Mouse (Mus musculus): ENCODE results near the gene Slc1a5. TPM values are rescaled to one million over a fixed set of nuclear protein-coding genes. Genes with fewer than 3 reads are reported as not detected.

Gene Slc1a5
- polyA plus RNA-seq, 1 experiment from 2014 or later = 119 TPM

DNA sequence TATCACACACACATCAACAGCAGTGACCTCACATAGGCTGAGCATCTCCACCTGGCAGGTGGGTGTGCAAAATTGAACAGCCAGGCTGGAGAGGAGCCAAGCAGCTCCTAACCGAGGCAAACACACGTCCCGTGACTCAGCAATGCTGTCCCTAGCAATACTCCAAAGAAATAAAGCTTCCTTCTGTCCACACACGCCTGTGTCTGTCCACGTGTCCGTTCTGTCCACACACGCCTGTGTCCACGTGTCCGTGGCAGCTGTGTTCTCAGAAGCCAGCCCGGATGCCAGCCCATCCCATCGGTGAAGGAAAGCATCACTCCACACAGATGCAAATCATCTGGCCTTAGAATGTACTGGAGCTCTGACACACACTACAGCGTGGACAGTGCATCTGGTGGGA, 29.1 kb upstream of the Slc1a5 start:
- Histone ChIP-seq H3K9ac (ENCODE audit: low read depth, low read length) (no peak overlapping the region), H3K4me2 (ENCODE audit: low read depth, low read length) (no peak overlapping the region), H3K4me3 (ENCODE audit: low read depth, low read length) (no peak overlapping the region), H3K27ac (ENCODE audit: low read length) (no peak overlapping the region), H3K4me1 (ENCODE audit: control insufficient read depth, low read depth, low read length) (peaks cover 6% of the 10 kb centered on the region), H3K9me3 (replicated peaks; ENCODE audit: control insufficient read depth, low read length) (no peaks in the 10 kb centered on the region), H3K36me3 (ENCODE audit: control insufficient read depth, insufficient read depth) (peaks cover 6% of the 10 kb centered on the region), H3K27me3 (ENCODE audit: control insufficient read depth, insufficient read depth, low read depth, low read length) (no peaks in the 10 kb centered on the region)
- 73% methylated on average over 12 of the region's 12 CpGs for WGBS (ENCODE audit: insufficient replicate concordance)
- no peak for ATAC-seq (ENCODE audit: low read depth)

DNA sequence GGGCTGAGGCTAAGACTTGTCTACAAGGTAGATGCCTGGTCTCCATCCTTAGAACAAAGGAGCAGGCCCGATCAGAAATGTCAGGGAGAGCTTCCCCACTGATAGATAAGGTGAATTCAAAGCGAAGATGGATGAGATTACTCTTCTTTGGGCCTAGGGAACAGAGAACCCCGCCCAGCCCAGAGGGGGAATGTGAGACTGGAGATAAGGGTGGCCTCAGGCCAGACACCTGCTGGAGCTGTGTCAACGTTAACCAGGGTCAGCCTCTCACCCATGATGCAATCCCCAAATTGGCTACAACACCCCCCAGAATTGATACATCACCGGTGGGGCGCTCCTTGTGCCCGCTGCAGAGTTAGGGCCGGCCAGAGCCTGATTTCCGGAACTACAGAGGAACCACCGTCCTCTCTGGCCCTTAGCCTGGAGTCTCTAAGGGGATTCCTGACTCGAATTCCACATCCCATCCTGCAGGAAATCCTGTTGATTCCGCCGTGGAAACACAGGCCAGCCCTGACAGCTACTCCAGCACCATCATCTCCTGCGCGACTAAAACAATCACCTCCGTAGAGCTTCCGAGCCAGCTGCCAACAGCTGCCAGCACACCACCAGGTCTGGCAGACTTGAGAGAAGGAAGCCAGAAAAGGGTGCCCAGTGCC, 25.6 kb upstream of the Slc1a5 start:
- whole genome bisulfite sequencing (ENCODE audit: insufficient replicate concordance) = 39% methylated on average over 17 of the region's 17 CpGs
- Histone ChIP-seq H3K4me3 (ENCODE audit: low read depth, low read length) (no peak overlapping the region), H3K27me3 (ENCODE audit: control insufficient read depth, insufficient read depth, low read depth, low read length) (no peaks in the 10 kb centered on the region), H3K4me1 (ENCODE audit: control insufficient read depth, low read depth, low read length) (peaks cover 6% of the 10 kb centered on the region), H3K36me3 (ENCODE audit: control insufficient read depth, insufficient read depth) (no peaks in the 10 kb centered on the region), H3K27ac (ENCODE audit: low read length) (no peak overlapping the region), H3K9ac (ENCODE audit: low read depth, low read length) (no peak overlapping the region), H3K9me3 (replicated peaks; ENCODE audit: control insufficient read depth, low read length) (no peaks in the 10 kb centered on the region), H3K4me2 (ENCODE audit: low read depth, low read length) (no peak overlapping the region)
- peak; percentile 56 for ATAC-seq (ENCODE audit: low read depth)

DNA sequence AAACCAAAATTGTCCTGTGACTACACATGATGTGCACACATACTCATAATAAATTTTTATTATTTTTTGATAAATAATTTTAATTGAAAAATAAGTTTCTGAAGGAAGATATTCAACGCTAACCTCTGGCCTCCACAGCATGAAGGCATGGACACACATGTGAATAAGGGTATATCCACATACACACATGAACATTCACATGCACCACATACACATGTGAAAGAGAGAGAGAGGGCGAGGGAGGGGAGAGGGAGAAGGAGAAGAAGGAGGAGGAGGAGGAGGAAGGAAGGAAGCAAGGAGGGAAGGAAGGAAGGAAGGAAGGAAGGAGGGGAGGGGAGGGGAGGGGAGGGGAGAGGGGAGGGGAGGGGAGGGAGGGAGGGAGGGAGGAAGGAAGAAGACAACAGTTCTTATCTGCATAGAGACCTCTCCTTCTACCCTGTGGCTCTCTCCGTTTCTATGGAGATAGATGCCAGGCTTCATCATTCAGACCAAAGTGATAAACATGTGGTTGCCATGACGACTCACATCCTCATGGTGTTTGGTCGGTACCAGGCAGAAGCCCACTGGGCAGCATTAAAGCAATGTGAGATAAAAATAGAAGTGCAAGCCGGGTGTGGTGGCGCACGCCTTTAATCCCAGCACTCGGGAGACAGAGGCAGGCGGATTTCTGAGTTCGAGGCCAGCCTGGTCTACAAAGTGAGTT, 22.1 kb upstream of the Slc1a5 start:
- no peak overlapping the region for H3K27ac ChIP-seq (ENCODE audit: low read length)
- no peak overlapping the region for H3K4me3 ChIP-seq (ENCODE audit: low read depth, low read length)
- no peaks in the 10 kb centered on the region for H3K27me3 ChIP-seq (ENCODE audit: control insufficient read depth, insufficient read depth, low read depth, low read length)
- no peak overlapping the region for H3K9ac ChIP-seq (ENCODE audit: low read depth, low read length)
- no peaks in the 10 kb centered on the region for H3K9me3 ChIP-seq (replicated peaks; ENCODE audit: control insufficient read depth, low read length)
- ATAC-seq (ENCODE audit: low read depth) = no peak
- no peak overlapping the region for H3K4me2 ChIP-seq (ENCODE audit: low read depth, low read length)
- peaks cover 6% of the 10 kb centered on the region for H3K4me1 ChIP-seq (ENCODE audit: control insufficient read depth, low read depth, low read length)
- WGBS (ENCODE audit: insufficient replicate concordance) = 57% methylated on average over 10 of the region's 11 CpGs
- no peaks in the 10 kb centered on the region for H3K36me3 ChIP-seq (ENCODE audit: control insufficient read depth, insufficient read depth)

DNA sequence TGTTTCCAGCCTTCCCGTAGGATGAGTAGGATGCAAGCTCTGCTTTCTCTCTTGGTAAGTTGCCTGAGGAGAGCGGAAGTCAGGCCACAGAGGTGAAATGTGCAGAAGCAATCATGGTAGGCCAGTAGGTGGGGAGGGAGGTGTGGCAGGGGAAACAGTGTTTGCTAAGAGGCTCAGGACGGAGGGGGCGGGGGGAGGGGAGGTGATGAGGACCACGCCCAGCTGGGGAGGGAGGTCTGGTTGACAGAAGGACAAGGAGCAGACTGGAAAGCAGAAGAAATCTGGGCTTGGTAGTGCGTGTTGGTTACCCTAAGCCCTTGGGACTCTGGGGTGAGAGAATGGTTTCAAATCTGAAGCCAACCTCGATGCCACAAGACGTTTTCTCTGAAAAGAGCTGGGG, 20.8 kb upstream of the Slc1a5 start:
- WGBS (ENCODE audit: insufficient replicate concordance) = 16% methylated on average over 8 of the region's 8 CpGs
- Histone ChIP-seq H3K27me3 (ENCODE audit: control insufficient read depth, insufficient read depth, low read depth, low read length) (no peaks in the 10 kb centered on the region), H3K4me2 (ENCODE audit: low read depth, low read length) (no peak overlapping the region), H3K27ac (ENCODE audit: low read length) (no peak overlapping the region), H3K9ac (ENCODE audit: low read depth, low read length) (no peak overlapping the region), H3K9me3 (replicated peaks; ENCODE audit: control insufficient read depth, low read length) (no peaks in the 10 kb centered on the region), H3K36me3 (ENCODE audit: control insufficient read depth, insufficient read depth) (no peaks in the 10 kb centered on the region), H3K4me1 (ENCODE audit: control insufficient read depth, low read depth, low read length) (peaks cover 3% of the 10 kb centered on the region), H3K4me3 (ENCODE audit: low read depth, low read length) (no peak overlapping the region)
- no peak for ATAC-seq (ENCODE audit: low read depth)

DNA sequence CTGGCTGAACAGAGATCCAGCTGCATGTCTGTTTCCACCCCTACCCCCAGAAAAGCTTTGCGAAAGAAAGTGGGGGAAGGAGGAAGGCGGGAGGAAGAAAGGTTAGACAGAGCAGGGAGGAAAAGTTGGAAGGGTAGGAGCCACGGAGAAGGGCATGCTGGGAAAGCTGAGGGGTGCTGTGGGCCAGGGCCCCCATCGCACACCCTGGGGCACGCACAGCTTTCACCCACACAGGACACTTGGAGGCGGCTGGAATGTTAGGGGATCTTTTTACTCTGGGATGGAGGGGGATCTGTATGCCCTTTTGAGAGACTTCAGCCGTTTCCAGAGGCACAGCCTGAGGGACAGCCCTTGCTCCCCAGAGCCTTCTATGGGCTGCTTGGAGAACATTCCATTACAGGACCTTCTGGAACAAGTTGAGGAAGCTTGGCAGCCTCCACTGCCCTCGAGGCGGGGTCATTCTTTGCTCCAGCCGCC, 20.1 kb upstream of the Slc1a5 start:
- no peak overlapping the region for H3K27ac ChIP-seq (ENCODE audit: low read length)
- H3K9me3 ChIP-seq (replicated peaks; ENCODE audit: control insufficient read depth, low read length) = no peaks in the 10 kb centered on the region
- H3K4me2 ChIP-seq (ENCODE audit: low read depth, low read length) = no peak overlapping the region
- WGBS (ENCODE audit: insufficient replicate concordance) = 55% methylated on average over 10 of the region's 10 CpGs
- H3K27me3 ChIP-seq (ENCODE audit: control insufficient read depth, insufficient read depth, low read depth, low read length) = no peaks in the 10 kb centered on the region
- H3K4me3 ChIP-seq (ENCODE audit: low read depth, low read length) = no peak overlapping the region
- H3K9ac ChIP-seq (ENCODE audit: low read depth, low read length) = no peak overlapping the region
- ATAC-seq (ENCODE audit: low read depth) = no peak
- no peaks in the 10 kb centered on the region for H3K36me3 ChIP-seq (ENCODE audit: control insufficient read depth, insufficient read depth)
- no peaks in the 10 kb centered on the region for H3K4me1 ChIP-seq (ENCODE audit: control insufficient read depth, low read depth, low read length)

DNA sequence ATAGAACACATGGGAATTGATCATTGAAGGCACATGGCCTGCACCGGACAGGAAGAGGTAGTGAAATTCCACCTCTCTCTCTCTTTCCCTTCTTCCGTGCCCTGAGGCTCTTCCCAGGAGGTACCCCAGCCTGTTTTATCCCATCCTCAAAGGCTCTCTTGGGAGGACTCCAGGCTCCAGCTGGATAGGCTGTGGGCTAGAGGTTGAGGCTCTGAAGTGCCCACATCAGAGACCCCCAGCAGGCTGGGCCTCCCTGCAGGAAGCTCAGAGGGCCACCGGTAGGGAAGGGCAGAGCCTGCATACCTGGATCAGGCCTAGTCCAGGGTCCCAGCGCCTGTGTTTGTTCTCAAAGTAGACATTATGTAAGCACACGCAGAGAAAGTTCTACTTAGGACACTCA, 19.5 kb upstream of the Slc1a5 start:
- Histone ChIP-seq H3K36me3 (ENCODE audit: control insufficient read depth, insufficient read depth) (no peaks in the 10 kb centered on the region), H3K27ac (ENCODE audit: low read length) (no peak overlapping the region)
- WGBS (ENCODE audit: insufficient replicate concordance) = 64% methylated on average over 5 of the region's 5 CpGs

DNA sequence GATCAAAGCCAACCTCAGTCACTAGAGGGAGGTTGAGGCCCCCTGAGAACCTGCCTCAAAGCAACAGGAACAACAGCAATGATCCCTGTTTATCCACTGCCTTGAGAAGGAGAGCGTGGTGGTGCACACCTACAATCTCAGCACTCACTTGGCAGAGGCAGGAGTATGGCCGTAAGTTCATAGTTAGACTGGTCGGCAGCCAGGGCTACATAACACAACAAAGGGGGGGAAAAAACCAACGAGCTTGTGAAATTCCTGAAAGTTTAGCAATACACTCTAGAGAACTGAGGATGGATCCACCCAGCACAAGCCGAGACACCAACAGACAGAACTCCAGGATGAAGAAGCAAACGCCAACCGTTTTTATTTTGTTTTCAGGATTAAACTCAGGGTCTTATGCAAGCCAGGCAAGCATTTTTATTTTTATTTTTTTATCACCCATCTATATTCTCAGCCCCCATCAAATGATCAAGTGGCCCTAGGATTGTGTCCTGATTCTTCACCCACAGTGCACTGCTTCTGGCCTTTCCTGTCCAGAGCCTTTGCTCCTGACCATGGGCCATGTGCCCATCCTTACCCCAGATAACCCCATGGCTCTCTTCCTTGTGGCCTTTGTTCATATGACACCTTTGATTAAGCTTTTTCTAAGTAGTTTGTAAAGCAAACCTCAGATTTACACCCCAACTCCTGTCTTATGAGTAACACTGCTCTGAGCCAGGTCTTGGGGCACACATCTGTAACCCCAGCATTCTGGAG, 17.5 kb upstream of the Slc1a5 start:
- no peaks in the 10 kb centered on the region for H3K27me3 ChIP-seq (ENCODE audit: control insufficient read depth, insufficient read depth, low read depth, low read length)
- H3K4me2 ChIP-seq (ENCODE audit: low read depth, low read length) = no peak overlapping the region
- 65% methylated on average over 7 of the region's 7 CpGs for WGBS (ENCODE audit: insufficient replicate concordance)
- H3K9me3 ChIP-seq (replicated peaks; ENCODE audit: control insufficient read depth, low read length) = no peaks in the 10 kb centered on the region
- no peaks in the 10 kb centered on the region for H3K36me3 ChIP-seq (ENCODE audit: control insufficient read depth, insufficient read depth)
- H3K4me3 ChIP-seq (ENCODE audit: low read depth, low read length) = no peak overlapping the region
- no peak for ATAC-seq (ENCODE audit: low read depth)
- H3K9ac ChIP-seq (ENCODE audit: low read depth, low read length) = no peak overlapping the region
- no peaks in the 10 kb centered on the region for H3K4me1 ChIP-seq (ENCODE audit: control insufficient read depth, low read depth, low read length)
- H3K27ac ChIP-seq (ENCODE audit: low read length) = no peak overlapping the region

More for the DNA sequence above, 19.5 kb upstream of the Slc1a5 start:
- Histone ChIP-seq H3K4me2 (ENCODE audit: low read depth, low read length) (no peak overlapping the region), H3K4me3 (ENCODE audit: low read depth, low read length) (no peak overlapping the region), H3K9ac (ENCODE audit: low read depth, low read length) (no peak overlapping the region), H3K9me3 (replicated peaks; ENCODE audit: control insufficient read depth, low read length) (no peaks in the 10 kb centered on the region), H3K4me1 (ENCODE audit: control insufficient read depth, low read depth, low read length) (no peaks in the 10 kb centered on the region), H3K27me3 (ENCODE audit: control insufficient read depth, insufficient read depth, low read depth, low read length) (no peaks in the 10 kb centered on the region)
- no peak for ATAC-seq (ENCODE audit: low read depth)

DNA sequence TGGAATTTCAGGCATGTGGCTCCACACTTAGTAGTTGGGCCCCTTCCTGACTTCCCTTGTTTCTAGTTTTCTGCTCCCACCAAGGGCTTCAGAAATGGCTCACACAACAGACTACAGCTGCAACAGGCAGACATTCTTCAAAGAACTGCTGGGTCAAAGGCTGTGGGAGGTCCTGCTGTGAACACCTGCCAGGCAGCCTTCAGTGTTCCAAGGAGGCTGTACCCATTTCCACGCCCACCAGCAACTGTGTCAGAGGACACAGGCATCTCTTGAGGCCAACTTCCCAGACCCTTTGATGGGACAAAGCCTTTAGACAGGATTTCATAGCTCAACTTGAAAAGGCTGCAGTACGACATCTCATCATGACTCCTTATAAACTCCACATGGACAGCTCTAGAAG, 14.7 kb upstream of the Slc1a5 start:
- Histone ChIP-seq H3K4me3 (ENCODE audit: low read depth, low read length) (no peak overlapping the region), H3K4me1 (ENCODE audit: control insufficient read depth, low read depth, low read length) (no peaks in the 10 kb centered on the region), H3K9me3 (replicated peaks; ENCODE audit: control insufficient read depth, low read length) (no peaks in the 10 kb centered on the region), H3K9ac (ENCODE audit: low read depth, low read length) (no peak overlapping the region), H3K4me2 (ENCODE audit: low read depth, low read length) (no peak overlapping the region), H3K27ac (ENCODE audit: low read length) (no peak overlapping the region), H3K27me3 (ENCODE audit: control insufficient read depth, insufficient read depth, low read depth, low read length) (no peaks in the 10 kb centered on the region), H3K36me3 (ENCODE audit: control insufficient read depth, insufficient read depth) (no peaks in the 10 kb centered on the region)
- WGBS (ENCODE audit: insufficient replicate concordance) = 58% methylated on average over 2 of the region's 2 CpGs
- no peak for ATAC-seq (ENCODE audit: low read depth)

DNA sequence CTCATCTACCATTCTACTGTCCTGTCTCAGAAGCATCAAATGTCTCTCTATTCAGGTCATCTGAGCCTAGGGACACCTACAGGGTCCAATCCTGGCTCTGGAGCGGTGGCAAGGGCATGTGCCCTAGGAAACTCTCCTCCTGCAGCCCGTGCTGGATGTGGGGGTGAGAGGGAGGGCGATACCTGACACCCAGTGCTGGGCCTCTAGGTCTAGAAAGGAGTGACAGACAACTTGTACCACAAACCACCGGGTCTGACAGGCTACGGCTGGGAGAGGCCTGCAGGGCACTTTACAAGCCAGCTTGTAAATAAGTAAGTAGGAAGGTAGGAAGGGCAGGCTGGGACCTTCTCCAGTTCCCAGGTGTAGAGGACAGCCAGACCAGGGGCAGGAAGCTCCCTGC, 5.3 kb upstream of the Slc1a5 start:
- H3K9me3 ChIP-seq (replicated peaks; ENCODE audit: control insufficient read depth, low read length) = no peaks in the 10 kb centered on the region; the same call in 1 of the 2 replicates
- H3K27me3 ChIP-seq (ENCODE audit: control insufficient read depth, insufficient read depth, low read depth, low read length) = no peaks in the 10 kb centered on the region
- ATAC-seq (ENCODE audit: low read depth) = no peak
- H3K27ac ChIP-seq (ENCODE audit: low read length) = no peak overlapping the region
- H3K4me1 ChIP-seq (ENCODE audit: control insufficient read depth, low read depth, low read length) = peaks cover 7% of the 10 kb centered on the region
- no peak overlapping the region for H3K4me2 ChIP-seq (ENCODE audit: low read depth, low read length)
- no peaks in the 10 kb centered on the region for H3K36me3 ChIP-seq (ENCODE audit: control insufficient read depth, insufficient read depth)
- H3K4me3 ChIP-seq (ENCODE audit: low read depth, low read length) = no peak overlapping the region
- no peak overlapping the region for H3K9ac ChIP-seq (ENCODE audit: low read depth, low read length)
- 41% methylated on average over 5 of the region's 5 CpGs for WGBS (ENCODE audit: insufficient replicate concordance)
